Mouse (Mus musculus) heart, adult 2 months (tissue): ENCODE data around the gene Cyp2j6. TPM values are rescaled to one million over a fixed set of nuclear protein-coding genes. Genes with fewer than 3 reads are reported as not detected.

ENCODE experiments used
- DNase-seq, 2 experiments: peaks; one replicate each; pipeline ENCODE4 v3.0.0; 2021
- H3K27ac ChIP-seq: fragments of 200-600 bp; 2 replicates; pipeline ENCODE4 v1.8.1; 2022
- H3K27me3 ChIP-seq: fragments of 200-500 bp; 2 replicates; pipeline ENCODE4 v1.6.1; 2012; ENCODE audit warnings: mild to moderate bottlenecking, low read length, inconsistent platforms, mixed read lengths; ENCODE audit not compliant: control insufficient read depth, insufficient read depth
- H3K36me3 ChIP-seq: fragments of 200-500 bp; 2 replicates; pipeline ENCODE4 v1.6.1; 2012; ENCODE audit warnings: low read length, inconsistent platforms; ENCODE audit not compliant: control insufficient read depth, insufficient read depth
- H3K4me1 ChIP-seq: fragments of 200-500 bp; 2 replicates; pipeline ENCODE4 v1.6.1; 2011; ENCODE audit warnings: low read length; ENCODE audit not compliant: control insufficient read depth, insufficient read depth
- H3K4me3 ChIP-seq: fragments of 200-600 bp; 2 replicates; pipeline ENCODE4 v1.8.1; 2022
- H3K79me2 ChIP-seq: fragments of 200-500 bp; replicated peaks from 2 replicates; pipeline ENCODE4 v1.6.1; 2012; ENCODE audit warnings: mild to moderate bottlenecking, inconsistent platforms, low read length, moderate library complexity, mixed read lengths; ENCODE audit not compliant: control insufficient read depth, insufficient read depth
- H3K9ac ChIP-seq: fragments of 200-500 bp; 2 replicates; pipeline ENCODE4 v1.6.1; 2012; ENCODE audit warnings: low read depth, mild to moderate bottlenecking, control low read depth, inconsistent platforms, low read length, mixed read lengths
- CTCF ChIP-seq: fragments of 200-600 bp; IDR thresholded peaks from 2 replicates; pipeline ENCODE4 v1.8.1; 2022; ENCODE audit warnings: antibody characterized with exemption, mild to moderate bottlenecking, moderate library complexity
- EP300 ChIP-seq: fragments of 200-500 bp; IDR thresholded peaks from 2 replicates; pipeline ENCODE4 v1.6.1; 2011; ENCODE audit warnings: low read depth, low read length, control low read depth; ENCODE audit not compliant: insufficient read depth
- POLR2A ChIP-seq: fragments of 200-500 bp; IDR thresholded peaks from 2 replicates; pipeline ENCODE4 v1.6.1; 2011; ENCODE audit warnings: mild to moderate bottlenecking, low read depth, low read length, control low read depth; ENCODE audit not compliant: insufficient read depth
- WGBS: fragments of 180-500 bp; shearing (Covaris S2); methylation state at CpG from one replicate; pipeline ENCODE4 v1.1.7; 2018; 5-methylcytosine and 5-hydroxymethylcytosine counted together
- intact Hi-C: fragments of 180-260 bp; cut with DNase I; formaldehyde crosslinking; loops from one replicate; pipeline ENCODE4 v1.15.1; 2025
- polyA plus RNA-seq: library from polyadenylated mRNA; depleted of rRNA; stranded (reverse); fragments of >200 nt; gene quantifications from 2 replicates; pipeline ENCODE4 v1.2.3, GENCODE M21; 2012
- total RNA-seq, 2 experiments: library from RNA; stranded (reverse); gene quantifications; 2 replicates each; pipeline ENCODE4 v1.2.3; 2021

The Cyp2j6 gene
- total and polyA plus RNA-seq, 3 experiments, result 1.8 to 2.8 (median 2.3) TPM

- no peaks in the 10 kb centered on the region for H3K27me3 ChIP-seq
- no peak overlapping the region for H3K9ac ChIP-seq
- H3K4me3 ChIP-seq, result no peak overlapping the region
- 40% methylated on average over 3 of the region's 3 CpGs for WGBS
- TF ChIP-seq CTCF (no peak), POLR2A (no peak), EP300 (no peak)
- H3K79me2 ChIP-seq, result no peaks in the 10 kb centered on the region
- H3K4me1 ChIP-seq, result no peaks in the 10 kb centered on the region
- no peak overlapping the region for H3K27ac ChIP-seq
- DNase-seq, result no peak
- intact Hi-C loops, result no loop called here
- no peaks in the 10 kb centered on the region for H3K36me3 ChIP-seq
These were observed 16.0 kb upstream of the Cyp2j6 start for GRCm38 (mm10) chr4:96569442-96569841.

GRCm38 (mm10) chr4:96567988-96568387, 14.5 kb upstream of the Cyp2j6 start:
- no peak for TF ChIP-seq EP300
- no peak for TF ChIP-seq POLR2A
- no peak for TF ChIP-seq CTCF
- H3K27ac ChIP-seq, result no peak overlapping the region
- H3K9ac ChIP-seq, result no peak overlapping the region
- H3K79me2 ChIP-seq, result no peaks in the 10 kb centered on the region
- intact Hi-C loops, result no loop called here
- no peaks in the 10 kb centered on the region for H3K36me3 ChIP-seq
- 56% methylated on average over 1 of the region's 1 CpGs for WGBS
- no peaks in the 10 kb centered on the region for H3K4me1 ChIP-seq
- no peak overlapping the region for H3K4me3 ChIP-seq
- no peaks in the 10 kb centered on the region for H3K27me3 ChIP-seq
- DNase-seq, result no peak

- TF ChIP-seq EP300 (no peak), CTCF (no peak), POLR2A (no peak)
- no peak overlapping the region for H3K9ac ChIP-seq
- no peak overlapping the region for H3K27ac ChIP-seq
- no peaks in the 10 kb centered on the region for H3K4me1 ChIP-seq
- DNase-seq, result no peak
- no peaks in the 10 kb centered on the region for H3K27me3 ChIP-seq
- no peaks in the 10 kb centered on the region for H3K36me3 ChIP-seq
- H3K4me3 ChIP-seq, result no peak overlapping the region
- H3K79me2 ChIP-seq, result no peaks in the 10 kb centered on the region
- intact Hi-C loops, result no loop called here
These were observed 12.3 kb upstream of the Cyp2j6 start for GRCm38 (mm10) chr4:96565808-96566207.

GRCm38 (mm10) chr4:96560464-96560863, 7.0 kb upstream of the Cyp2j6 start:
- H3K4me1 ChIP-seq, result no peaks in the 10 kb centered on the region
- no peaks in the 10 kb centered on the region for H3K27me3 ChIP-seq
- no peaks in the 10 kb centered on the region for H3K36me3 ChIP-seq
- H3K27ac ChIP-seq, result no peak overlapping the region
- H3K4me3 ChIP-seq, result no peak overlapping the region
- TF ChIP-seq EP300, result no peak
- no peaks in the 10 kb centered on the region for H3K79me2 ChIP-seq
- intact Hi-C loops, result no loop called here
- WGBS, result 64% methylated on average over 1 of the region's 1 CpGs
- DNase-seq, result no peak
- H3K9ac ChIP-seq, result no peak overlapping the region

GRCm38 (mm10) chr4:96559781-96560180, 6.3 kb upstream of the Cyp2j6 start:
- 92% methylated on average over 1 of the region's 1 CpGs for WGBS
- intact Hi-C loops, result no loop called here
- Histone ChIP-seq H3K27me3 (no peaks in the 10 kb centered on the region), H3K4me3 (no peak overlapping the region), H3K4me1 (no peaks in the 10 kb centered on the region), H3K9ac (no peak overlapping the region), H3K79me2 (no peaks in the 10 kb centered on the region), H3K36me3 (no peaks in the 10 kb centered on the region), H3K27ac (no peak overlapping the region)
- no peak for DNase-seq
- no peak for TF ChIP-seq POLR2A
- TF ChIP-seq CTCF, result no peak
- no peak for TF ChIP-seq EP300

- WGBS, result 82% methylated on average over 3 of the region's 3 CpGs
- Histone ChIP-seq H3K36me3 (no peaks in the 10 kb centered on the region), H3K79me2 (no peaks in the 10 kb centered on the region; the same call in 1 of the 2 replicates), H3K4me3 (no peak overlapping the region), H3K27me3 (no peaks in the 10 kb centered on the region), H3K27ac (no peak overlapping the region), H3K4me1 (peaks cover 3% of the 10 kb centered on the region), H3K9ac (no peak overlapping the region)
- intact Hi-C loops, result no loop called here
- TF ChIP-seq CTCF, result no peak
- TF ChIP-seq EP300, result no peak
- no peak for TF ChIP-seq POLR2A
- DNase-seq, result no peak
These were observed 1.8 kb downstream of the Cyp2j6 start for GRCm38 (mm10) chr4:96551619-96552018.
